Mouse (Mus musculus) neural tube, embryonic 14.5 days (tissue): ENCODE data around the gene Gsc. TPM values are rescaled to one million over a fixed set of nuclear protein-coding genes. Genes with fewer than 3 reads are reported as not detected.

Experiments
- ATAC-seq: fragments of 200-750 bp; cut with Nextera tagmentation; 2 replicates; pipeline ENCODE4 v1.8.0; 2017; ENCODE audit warnings: low read depth, mild to moderate bottlenecking, moderate TSS enrichment, moderate library complexity
- H3K27ac ChIP-seq: fragments of 300-500 bp; sonication (generic); 2 replicates; pipeline ENCODE4 v1.5.1; 2014; ENCODE audit warnings: low read depth, mild to moderate bottlenecking, control low read depth, low read length, moderate library complexity, mixed read lengths
- H3K27me3 ChIP-seq: fragments of 300-500 bp; sonication (generic); 2 replicates; pipeline ENCODE4 v1.6.1; 2014; ENCODE audit warnings: low read length; ENCODE audit not compliant: control insufficient read depth, insufficient read depth
- H3K36me3 ChIP-seq: fragments of 300-500 bp; sonication (generic); 2 replicates; pipeline ENCODE4 v1.6.1; 2014; ENCODE audit warnings: low read length, mixed read lengths; ENCODE audit not compliant: control insufficient read depth, insufficient read depth
- H3K4me1 ChIP-seq: fragments of 300-500 bp; sonication (generic); 2 replicates; pipeline ENCODE4 v1.6.1; 2014; ENCODE audit warnings: low read length; ENCODE audit not compliant: control insufficient read depth, insufficient read depth
- H3K4me2 ChIP-seq: fragments of 300-500 bp; sonication (generic); 2 replicates; pipeline ENCODE4 v1.6.1; 2014; ENCODE audit warnings: mild to moderate bottlenecking, low read depth, low read length, control low read depth
- H3K4me3 ChIP-seq: fragments of 300-500 bp; sonication (generic); 2 replicates; pipeline ENCODE4 v1.5.1; 2014; ENCODE audit warnings: low read depth, low read length, control low read depth, mixed read lengths
- H3K9ac ChIP-seq: fragments of 300-500 bp; sonication (generic); replicated peaks from 2 replicates; pipeline ENCODE4 v1.6.1; 2014; ENCODE audit warnings: low read depth, mild to moderate bottlenecking, control low read depth, low read length, mixed read lengths
- H3K9me3 ChIP-seq: fragments of 300-500 bp; sonication (generic); 2 replicates; pipeline ENCODE4 v1.6.1; 2016; ENCODE audit warnings: low read length; ENCODE audit not compliant: control insufficient read depth
- WGBS: fragments of 180-500 bp; shearing (Covaris S2); extraction: QIAGEN DNeasy Blood & Tissue Kit; methylation state at CpG from one replicate; pipeline ENCODE4 v1.1.7; 2014; 5-methylcytosine and 5-hydroxymethylcytosine counted together
- polyA plus RNA-seq: library from polyadenylated mRNA; unstranded; fragments of >200 nt; fragmentation: Nextera tagmentation; extraction: Ambion mirVana; gene quantifications from 2 replicates; pipeline ENCODE4 v1.2.1, GENCODE M21; 2014

The Gsc gene
- polyA plus RNA-seq, 1 experiment from 2014 or later, result not detected

GRCm38 (mm10) chr12:104443716-104444115 is 29.4 kb downstream of the Gsc start:
- H3K27ac ChIP-seq, result no peak overlapping the region
- no peaks in the 10 kb centered on the region for H3K27me3 ChIP-seq
- no peaks in the 10 kb centered on the region for H3K36me3 ChIP-seq
- 88% methylated on average over 11 of the region's 11 CpGs for WGBS
- H3K9ac ChIP-seq, result no peak overlapping the region
- no peak for ATAC-seq
- H3K4me3 ChIP-seq, result no peak overlapping the region
- H3K4me2 ChIP-seq, result no peak overlapping the region
- H3K4me1 ChIP-seq, result no peaks in the 10 kb centered on the region
- no peaks in the 10 kb centered on the region for H3K9me3 ChIP-seq

GRCm38 (mm10) chr12:104440087-104440760 is 32.9 kb downstream of the Gsc start:
- 13% methylated on average over 22 of the region's 22 CpGs for WGBS
- no peaks in the 10 kb centered on the region for H3K27me3 ChIP-seq
- no peak overlapping the region for H3K27ac ChIP-seq
- peak; percentile 66 for ATAC-seq
- H3K4me3 ChIP-seq, result no peak overlapping the region
- H3K4me1 ChIP-seq, result no peaks in the 10 kb centered on the region
- no peak overlapping the region for H3K4me2 ChIP-seq
- H3K9me3 ChIP-seq, result no peaks in the 10 kb centered on the region
- H3K36me3 ChIP-seq, result no peaks in the 10 kb centered on the region
- no peak overlapping the region for H3K9ac ChIP-seq

- Histone ChIP-seq H3K27me3 (no peaks in the 10 kb centered on the region), H3K9me3 (no peaks in the 10 kb centered on the region), H3K27ac (no peak overlapping the region), H3K36me3 (no peaks in the 10 kb centered on the region), H3K4me2 (no peak overlapping the region), H3K4me3 (no peak overlapping the region), H3K4me1 (no peaks in the 10 kb centered on the region), H3K9ac (no peak overlapping the region)
- WGBS, result 54% methylated on average over 20 of the region's 20 CpGs
- ATAC-seq, result peak; percentile 66
These were observed 39.0 kb downstream of the Gsc start for GRCm38 (mm10) chr12:104433951-104434735.

GRCm38 (mm10) chr12:104433214-104433613 is 39.9 kb downstream of the Gsc start:
- no peak overlapping the region for H3K4me3 ChIP-seq
- no peak for ATAC-seq
- no peak overlapping the region for H3K9ac ChIP-seq
- no peaks in the 10 kb centered on the region for H3K36me3 ChIP-seq
- no peak overlapping the region for H3K4me2 ChIP-seq
- H3K9me3 ChIP-seq, result no peaks in the 10 kb centered on the region
- 22% methylated on average over 7 of the region's 7 CpGs for WGBS
- H3K27ac ChIP-seq, result no peak overlapping the region
- no peaks in the 10 kb centered on the region for H3K27me3 ChIP-seq
- H3K4me1 ChIP-seq, result no peaks in the 10 kb centered on the region

- Histone ChIP-seq H3K4me1 (no peaks in the 10 kb centered on the region), H3K9me3 (no peaks in the 10 kb centered on the region), H3K36me3 (no peaks in the 10 kb centered on the region), H3K4me2 (no peak overlapping the region), H3K9ac (no peak overlapping the region), H3K4me3 (no peak overlapping the region), H3K27me3 (no peaks in the 10 kb centered on the region), H3K27ac (no peak overlapping the region)
- ATAC-seq, result no peak
- 74% methylated on average over 10 of the region's 10 CpGs for WGBS
These were observed 41.8 kb downstream of the Gsc start for GRCm38 (mm10) chr12:104431359-104431758.

- H3K9me3 ChIP-seq, result no peaks in the 10 kb centered on the region
- H3K36me3 ChIP-seq, result no peaks in the 10 kb centered on the region
- no peak overlapping the region for H3K9ac ChIP-seq
- no peaks in the 10 kb centered on the region for H3K27me3 ChIP-seq
- H3K4me3 ChIP-seq, result no peak overlapping the region
- ATAC-seq, result peak; percentile 72
- H3K4me1 ChIP-seq, result no peaks in the 10 kb centered on the region
- H3K27ac ChIP-seq, result no peak overlapping the region
- H3K4me2 ChIP-seq, result no peak overlapping the region
- 7% methylated on average over 7 of the region's 7 CpGs for WGBS
These were observed 46.2 kb downstream of the Gsc start for GRCm38 (mm10) chr12:104426915-104427314.

- WGBS, result 84% methylated on average over 3 of the region's 3 CpGs
- Histone ChIP-seq H3K27me3 (no peaks in the 10 kb centered on the region), H3K4me2 (no peak overlapping the region), H3K9ac (no peak overlapping the region), H3K4me3 (no peak overlapping the region), H3K4me1 (no peaks in the 10 kb centered on the region), H3K9me3 (no peaks in the 10 kb centered on the region), H3K27ac (no peak overlapping the region), H3K36me3 (no peaks in the 10 kb centered on the region)
- ATAC-seq, result no peak
These were observed 47.5 kb downstream of the Gsc start for GRCm38 (mm10) chr12:104425591-104425990.

- H3K9ac ChIP-seq, result no peak overlapping the region
- WGBS, result 72% methylated on average over 11 of the region's 11 CpGs
- no peak overlapping the region for H3K4me3 ChIP-seq
- no peaks in the 10 kb centered on the region for H3K4me1 ChIP-seq
- H3K27me3 ChIP-seq, result no peaks in the 10 kb centered on the region
- no peak overlapping the region for H3K27ac ChIP-seq
- no peak overlapping the region for H3K4me2 ChIP-seq
- no peaks in the 10 kb centered on the region for H3K36me3 ChIP-seq
- no peaks in the 10 kb centered on the region for H3K9me3 ChIP-seq
- no peak; the same call in 1 of the 2 replicates for ATAC-seq
These were observed 50.3 kb downstream of the Gsc start for GRCm38 (mm10) chr12:104422615-104423392.
